Mouse (Mus musculus) ES-Bruce4 (cell line): Measurements from ENCODE around the gene Dctn3. TPM values are rescaled to one million over a fixed set of nuclear protein-coding genes. Genes with fewer than 3 reads are reported as not detected.

Experiments
- H3K27ac ChIP-seq: 2 replicates; pipeline ENCODE4 v1.5.1; 2012; ENCODE audit warnings: low read length, inconsistent platforms; ENCODE audit not compliant: insufficient read depth
- H3K27me3 ChIP-seq: 2 replicates; pipeline ENCODE4 v1.6.1; 2012; ENCODE audit warnings: mild to moderate bottlenecking, low read length, inconsistent platforms; ENCODE audit not compliant: control insufficient read depth, poor library complexity, insufficient read depth, severe bottlenecking
- H3K36me3 ChIP-seq: 2 replicates; pipeline ENCODE4 v1.6.1; 2012; ENCODE audit warnings: inconsistent platforms, mild to moderate bottlenecking, low read length, moderate library complexity; ENCODE audit not compliant: control insufficient read depth, poor library complexity, insufficient read depth, severe bottlenecking
- H3K4me1 ChIP-seq: one replicate; pipeline ENCODE4 v1.8.1; 2011; ENCODE audit warnings: low read length; ENCODE audit not compliant: control insufficient read depth, insufficient read depth
- H3K4me3 ChIP-seq: 2 replicates; pipeline ENCODE4 v1.5.1; 2011; ENCODE audit warnings: low read depth, mild to moderate bottlenecking, low read length
- H3K9ac ChIP-seq: 2 replicates; pipeline ENCODE4 v1.6.1; 2012; ENCODE audit warnings: low read depth, mild to moderate bottlenecking, inconsistent platforms; ENCODE audit not compliant: poor library complexity, severe bottlenecking
- H3K9me3 ChIP-seq: replicated peaks from 2 replicates; pipeline ENCODE4 v1.6.1; 2012; ENCODE audit warnings: mild to moderate bottlenecking, low read length, inconsistent platforms; ENCODE audit not compliant: control insufficient read depth, poor library complexity, insufficient read depth, severe bottlenecking
- CTCF ChIP-seq: IDR thresholded peaks from one replicate; pipeline ENCODE4 v1.8.1; 2011; ENCODE audit warnings: low read depth, low read length
- EP300 ChIP-seq: IDR thresholded peaks from 2 replicates; pipeline ENCODE4 v1.6.1; 2011; ENCODE audit warnings: low read depth, low read length; ENCODE audit not compliant: insufficient read depth
- POLR2A ChIP-seq: IDR thresholded peaks from one replicate; pipeline ENCODE4 v1.8.1; 2011; ENCODE audit warnings: low read length; ENCODE audit not compliant: insufficient read depth
- polyA plus RNA-seq: library from polyadenylated mRNA; stranded (reverse); fragments of >200 nt; gene quantifications from 2 replicates; pipeline ENCODE4 v1.2.4, GENCODE M21; 2011; ENCODE audit warnings: low read depth; ENCODE audit not compliant: missing spikeins, insufficient read depth, insufficient read length

Dctn3 gene
- polyA plus RNA-seq, 1 experiment, result 65.1 TPM

GRCm38 (mm10) chr4:41677006-41677629 is 45.9 kb downstream of the Dctn3 start:
- no peak overlapping the region for H3K9ac ChIP-seq
- no peaks in the 10 kb centered on the region for H3K36me3 ChIP-seq
- H3K27ac ChIP-seq, result no peak overlapping the region
- TF ChIP-seq POLR2A, result no peak
- no peak for TF ChIP-seq CTCF
- no peak for TF ChIP-seq EP300
- H3K4me3 ChIP-seq, result no peak overlapping the region
- peaks cover 2% of the 10 kb centered on the region for H3K4me1 ChIP-seq
- H3K27me3 ChIP-seq, result no peaks in the 10 kb centered on the region
- no peaks in the 10 kb centered on the region for H3K9me3 ChIP-seq

GRCm38 (mm10) chr4:41676248-41677005 is 46.5 kb downstream of the Dctn3 start:
- Histone ChIP-seq H3K4me3 (no peak overlapping the region), H3K36me3 (no peaks in the 10 kb centered on the region), H3K27me3 (no peaks in the 10 kb centered on the region), H3K9ac (no peak overlapping the region), H3K27ac (no peak overlapping the region), H3K9me3 (no peaks in the 10 kb centered on the region), H3K4me1 (peaks cover 2% of the 10 kb centered on the region)
- no peak for TF ChIP-seq EP300
- TF ChIP-seq POLR2A, result no peak
- no peak for TF ChIP-seq CTCF

- Histone ChIP-seq H3K4me1 (peaks cover 2% of the 10 kb centered on the region), H3K27ac (no peak overlapping the region), H3K36me3 (no peaks in the 10 kb centered on the region)
Observed at GRCm38 (mm10) chr4:41673186-41673585, 49.8 kb downstream of the Dctn3 start.

GRCm38 (mm10) chr4:41672522-41672963 is 50.4 kb downstream of the Dctn3 start:
- Histone ChIP-seq H3K27me3 (no peaks in the 10 kb centered on the region), H3K36me3 (no peaks in the 10 kb centered on the region), H3K4me3 (no peak overlapping the region), H3K9ac (no peak overlapping the region), H3K9me3 (no peaks in the 10 kb centered on the region), H3K4me1 (peaks cover 2% of the 10 kb centered on the region), H3K27ac (no peak overlapping the region)
- TF ChIP-seq EP300, result no peak
- TF ChIP-seq CTCF, result no peak
- no peak for TF ChIP-seq POLR2A

More at GRCm38 (mm10) chr4:41673186-41673585, 49.8 kb downstream of the Dctn3 start:
- H3K4me3 ChIP-seq, result no peak overlapping the region
- TF ChIP-seq EP300 (no peak), POLR2A (no peak), CTCF (no peak)
- no peaks in the 10 kb centered on the region for H3K27me3 ChIP-seq
- H3K9me3 ChIP-seq, result no peaks in the 10 kb centered on the region
- H3K9ac ChIP-seq, result no peak overlapping the region

- H3K4me3 ChIP-seq, result no peak overlapping the region
- H3K27ac ChIP-seq, result no peak overlapping the region
- TF ChIP-seq POLR2A (no peak), CTCF (no peak), EP300 (no peak)
- H3K4me1 ChIP-seq, result peaks cover 2% of the 10 kb centered on the region
- no peak overlapping the region for H3K9ac ChIP-seq
- H3K27me3 ChIP-seq, result no peaks in the 10 kb centered on the region
- no peaks in the 10 kb centered on the region for H3K36me3 ChIP-seq
- no peaks in the 10 kb centered on the region for H3K9me3 ChIP-seq
Observed at GRCm38 (mm10) chr4:41671963-41672480, 50.9 kb downstream of the Dctn3 start.

GRCm38 (mm10) chr4:41671500-41671899 is 51.5 kb downstream of the Dctn3 start:
- H3K4me3 ChIP-seq, result no peak overlapping the region
- H3K9ac ChIP-seq, result no peak overlapping the region
- no peaks in the 10 kb centered on the region for H3K36me3 ChIP-seq
- no peaks in the 10 kb centered on the region for H3K9me3 ChIP-seq
- no peaks in the 10 kb centered on the region for H3K27me3 ChIP-seq
- H3K4me1 ChIP-seq, result peaks cover 2% of the 10 kb centered on the region
- TF ChIP-seq CTCF, result no peak
- no peak for TF ChIP-seq POLR2A
- TF ChIP-seq EP300, result no peak
- no peak overlapping the region for H3K27ac ChIP-seq
